Mouse (Mus musculus): ENCODE data around the gene Gucy1b2. TPM values are rescaled to one million over a fixed set of nuclear protein-coding genes. Genes with fewer than 3 reads are reported as not detected.

Gene Gucy1b2
- polyA plus RNA-seq, 1 experiment from 2014 or later: 0.66 TPM

DNA sequence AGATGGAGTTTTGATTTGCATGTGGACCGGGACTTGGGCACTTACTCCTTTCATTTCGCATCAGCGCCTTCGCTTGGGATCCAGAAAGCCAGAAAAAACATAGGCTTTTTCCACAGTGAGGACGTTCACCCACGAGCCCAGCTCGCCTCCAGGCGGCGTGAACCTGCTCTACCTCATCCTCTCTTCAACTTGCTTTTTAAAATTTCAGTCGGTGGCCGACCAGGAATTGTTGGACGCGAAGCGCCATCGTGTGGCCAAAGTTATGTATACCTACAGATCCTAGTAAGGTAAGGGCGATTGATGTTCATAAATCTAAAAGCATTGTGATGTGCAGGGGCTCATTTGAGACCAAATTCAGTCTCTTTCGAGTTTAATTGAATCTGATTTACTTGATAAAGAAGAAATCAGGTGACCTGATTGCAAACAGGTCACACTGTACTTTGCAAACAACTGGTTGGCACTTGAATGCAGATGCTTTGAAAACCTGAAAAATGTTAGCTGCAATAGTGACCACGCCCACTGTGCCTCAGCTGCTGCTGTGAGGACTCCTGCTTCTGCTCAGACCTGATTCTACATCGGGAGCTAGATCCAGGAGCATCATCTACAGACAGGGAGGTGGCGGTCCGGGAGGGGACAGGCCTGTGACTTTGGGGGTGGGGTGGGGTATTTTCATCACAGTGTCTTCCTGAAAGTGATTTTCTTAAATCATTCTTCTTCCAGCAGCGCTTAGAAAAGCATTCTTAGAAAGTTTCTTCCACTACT lies 1.5 kb upstream of the Gucy1b2 start:
- WGBS: 16% methylated on average over 22 of the region's 22 CpGs
- Histone ChIP-seq H3K4me2 (peak overlapping the region; percentile 40; the same call in 1 of the 2 replicates), H3K36me3 (ENCODE audit: insufficient read depth) (no peaks in the 10 kb centered on the region), H3K9me3 (ENCODE audit: low read depth, low read length) (no peaks in the 10 kb centered on the region), H3K9ac (no peak overlapping the region), H3K27me3 (ENCODE audit: insufficient read depth, low read length) (no peaks in the 10 kb centered on the region), H3K27ac (ENCODE audit: low read depth) (no peak overlapping the region), H3K4me3 (ENCODE audit: low read depth, low read length) (no peak overlapping the region), H3K4me1 (ENCODE audit: insufficient read depth) (0 out of 2 replicates have a peak, but pooled peaks cover 9% of the 10 kb centered on the region)
- TF ChIP-seq CTCF (IDR thresholded peaks at IDR 0.05; ENCODE audit: low read depth): peak; percentile 93
- DNase-seq (peak; percentile 97), ATAC-seq (ENCODE audit: insufficient read depth) (peak; percentile 45; the same call in 1 of the 2 replicates)

DNA sequence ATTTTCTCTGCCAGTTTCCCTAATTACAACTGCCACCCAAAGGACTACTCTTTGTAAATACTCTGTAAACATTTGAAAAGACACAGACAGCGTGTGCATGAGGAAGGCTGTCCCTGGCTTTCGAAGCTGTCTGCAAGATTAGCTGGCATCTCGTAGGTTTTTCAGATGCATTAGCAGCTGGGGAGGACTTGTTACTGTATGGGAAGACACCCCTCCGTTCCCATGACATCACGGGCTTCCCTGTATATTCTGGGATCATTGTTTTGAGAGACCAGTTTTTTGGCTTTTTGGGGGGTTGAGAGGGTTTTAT lies 564 bp downstream of the Gucy1b2 start:
- Histone ChIP-seq H3K4me3 (ENCODE audit: low read depth, low read length) (no peak overlapping the region), H3K36me3 (ENCODE audit: insufficient read depth) (no peaks in the 10 kb centered on the region), H3K27me3 (ENCODE audit: insufficient read depth, low read length) (no peaks in the 10 kb centered on the region), H3K27ac (ENCODE audit: low read depth) (no peak overlapping the region), H3K4me1 (ENCODE audit: insufficient read depth) (0 out of 2 replicates have a peak, but pooled peaks cover 9% of the 10 kb centered on the region), H3K9me3 (ENCODE audit: low read depth, low read length) (no peaks in the 10 kb centered on the region), H3K9ac (no peak overlapping the region), H3K4me2 (no peak overlapping the region)
- WGBS: 46% methylated on average over 5 of the region's 5 CpGs
- DNase-seq: peak; percentile 40
- no peak for TF ChIP-seq CTCF (IDR thresholded peaks at IDR 0.05; ENCODE audit: low read depth)
- ATAC-seq (ENCODE audit: insufficient read depth): no peak

DNA sequence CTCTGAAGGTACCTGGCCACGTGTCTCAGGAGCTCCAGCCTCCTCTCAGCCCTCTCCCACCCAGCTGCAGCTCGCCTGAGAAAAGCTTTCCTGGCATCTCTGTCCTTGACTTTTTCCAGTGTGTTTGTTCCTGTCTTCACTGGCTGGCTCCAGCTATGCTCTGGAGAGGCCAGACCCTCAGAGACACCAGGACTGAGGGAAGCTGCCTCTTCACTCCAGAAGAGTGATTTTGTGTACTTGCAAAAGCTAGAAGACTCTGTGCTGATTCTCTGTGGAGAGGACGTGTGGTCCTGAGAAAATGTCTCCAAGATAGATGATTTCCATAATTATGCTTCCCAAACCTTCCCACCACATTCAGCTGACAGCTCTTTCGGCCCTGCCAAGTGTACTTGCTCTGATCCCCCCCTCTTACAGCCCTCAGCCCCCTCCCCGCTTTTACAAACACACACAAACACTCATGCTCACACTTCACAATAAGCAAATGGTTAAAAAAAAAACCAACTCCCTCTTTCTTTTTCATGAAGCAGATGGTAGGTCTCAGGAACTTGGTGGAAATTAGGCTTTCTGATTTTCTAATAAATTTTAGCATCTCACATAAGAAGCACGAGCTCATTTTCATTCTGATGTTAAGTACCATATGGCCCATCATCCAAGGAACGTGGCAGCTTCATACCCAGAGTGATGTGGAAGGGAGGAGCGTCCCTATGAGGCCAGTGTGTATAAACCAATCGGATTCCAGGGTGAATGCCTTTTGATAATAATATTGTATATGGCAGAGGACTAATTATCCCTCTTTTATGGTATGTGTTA lies 1.1 kb downstream of the Gucy1b2 start:
- Histone ChIP-seq H3K36me3 (ENCODE audit: insufficient read depth) (no peaks in the 10 kb centered on the region), H3K4me1 (ENCODE audit: insufficient read depth) (0 out of 2 replicates have a peak, but pooled peaks cover 9% of the 10 kb centered on the region), H3K9ac (no peak overlapping the region), H3K27me3 (ENCODE audit: insufficient read depth, low read length) (no peaks in the 10 kb centered on the region), H3K27ac (ENCODE audit: low read depth) (peak overlapping the region; percentile 69; the same call in 1 of the 2 replicates), H3K4me3 (ENCODE audit: low read depth, low read length) (no peak overlapping the region), H3K9me3 (ENCODE audit: low read depth, low read length) (no peaks in the 10 kb centered on the region), H3K4me2 (no peak overlapping the region)
- ATAC-seq (ENCODE audit: insufficient read depth) (peak; percentile 67), DNase-seq (peak; percentile 79)
- WGBS: 28% methylated on average over 9 of the region's 9 CpGs
- TF ChIP-seq CTCF (IDR thresholded peaks at IDR 0.05; ENCODE audit: low read depth): 0 out of 2 replicates have a peak, but pooled peaks have one; percentile 4

DNA sequence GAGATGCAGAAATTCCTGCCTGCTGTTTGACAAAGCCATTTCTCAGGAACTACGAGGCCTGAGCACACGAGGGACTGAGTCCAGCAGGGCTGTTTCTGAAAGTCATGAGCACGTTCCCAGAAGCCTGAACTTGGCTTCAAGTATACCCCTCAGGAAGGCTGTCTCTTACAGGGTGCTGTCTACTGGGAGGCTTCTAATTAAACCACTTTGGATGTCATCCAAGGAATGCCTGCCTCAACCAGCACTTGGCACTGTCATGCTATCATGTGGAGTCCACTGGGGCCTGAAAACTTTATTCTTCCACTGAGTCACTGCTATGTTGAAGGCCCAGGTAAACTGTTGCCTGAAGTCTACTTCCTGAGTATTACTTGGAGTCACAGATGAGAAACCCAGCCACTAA lies 2.0 kb downstream of the Gucy1b2 start:
- no peaks in the 10 kb centered on the region for H3K9me3 ChIP-seq (ENCODE audit: low read depth, low read length)
- 38% methylated on average over 3 of the region's 3 CpGs for WGBS
- no peaks in the 10 kb centered on the region for H3K36me3 ChIP-seq (ENCODE audit: insufficient read depth)
- DNase-seq (peak; percentile 33), ATAC-seq (ENCODE audit: insufficient read depth) (no peak)
- H3K4me2 ChIP-seq: no peak overlapping the region
- H3K4me3 ChIP-seq (ENCODE audit: low read depth, low read length): no peak overlapping the region
- no peak overlapping the region for H3K9ac ChIP-seq
- peak overlapping the region; percentile 69; the same call in 1 of the 2 replicates for H3K27ac ChIP-seq (ENCODE audit: low read depth)
- TF ChIP-seq CTCF (IDR thresholded peaks at IDR 0.05; ENCODE audit: low read depth): no peak
- no peaks in the 10 kb centered on the region for H3K27me3 ChIP-seq (ENCODE audit: insufficient read depth, low read length)
- 0 out of 2 replicates have a peak, but pooled peaks cover 9% of the 10 kb centered on the region for H3K4me1 ChIP-seq (ENCODE audit: insufficient read depth)

DNA sequence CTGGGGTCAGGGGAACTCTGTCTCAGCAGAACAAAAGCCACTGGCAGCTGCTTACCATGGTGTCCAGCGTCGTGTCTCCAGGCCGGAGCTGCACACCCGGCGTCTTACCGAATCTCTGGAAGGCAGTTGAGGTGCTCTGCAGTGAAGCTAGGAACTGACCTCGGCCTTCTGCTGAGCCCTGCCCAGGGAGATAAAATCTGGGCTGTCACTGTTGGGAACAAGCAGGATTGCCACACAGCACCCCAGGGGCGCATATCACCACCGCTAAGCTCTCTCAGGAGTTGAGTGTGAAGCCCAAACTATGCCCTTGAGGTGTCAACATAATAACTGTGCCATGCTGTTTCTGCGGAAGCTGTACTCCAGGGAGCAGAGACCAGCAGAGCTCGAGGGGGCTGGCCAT lies 2.8 kb downstream of the Gucy1b2 start:
- H3K27me3 ChIP-seq (ENCODE audit: insufficient read depth, low read length): no peaks in the 10 kb centered on the region
- H3K4me3 ChIP-seq (ENCODE audit: low read depth, low read length): no peak overlapping the region
- H3K4me2 ChIP-seq: no peak overlapping the region
- 0 out of 2 replicates have a peak, but pooled peaks cover 9% of the 10 kb centered on the region for H3K4me1 ChIP-seq (ENCODE audit: insufficient read depth)
- H3K36me3 ChIP-seq (ENCODE audit: insufficient read depth): no peaks in the 10 kb centered on the region
- H3K9ac ChIP-seq: no peak overlapping the region
- no peak overlapping the region for H3K27ac ChIP-seq (ENCODE audit: low read depth)
- TF ChIP-seq CTCF (IDR thresholded peaks at IDR 0.05; ENCODE audit: low read depth): no peak
- WGBS: 70% methylated on average over 11 of the region's 11 CpGs
- H3K9me3 ChIP-seq (ENCODE audit: low read depth, low read length): no peaks in the 10 kb centered on the region
- DNase-seq (peak; percentile 7), ATAC-seq (ENCODE audit: insufficient read depth) (no peak)

DNA sequence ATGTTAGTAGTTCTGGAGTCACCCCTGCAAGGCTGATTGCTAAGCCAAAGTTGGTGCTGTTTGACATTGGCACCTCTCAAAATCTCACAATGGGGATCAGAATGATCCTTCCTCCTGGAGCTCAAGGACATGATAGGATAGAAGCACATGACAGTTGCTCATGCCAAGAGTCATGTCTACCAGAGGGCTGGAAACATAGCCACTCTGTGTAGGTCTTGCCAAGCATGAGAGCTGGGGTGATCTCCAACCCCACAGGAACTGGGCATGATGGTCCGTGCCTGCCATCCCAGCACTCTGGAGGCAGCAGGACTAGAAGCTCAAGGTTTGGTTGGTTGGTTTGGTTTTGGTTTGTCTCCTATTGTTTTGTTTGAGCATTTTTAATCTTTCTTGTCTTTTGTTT lies 5.4 kb downstream of the Gucy1b2 start:
- Histone ChIP-seq H3K36me3 (ENCODE audit: insufficient read depth) (no peaks in the 10 kb centered on the region), H3K9ac (no peak overlapping the region), H3K27ac (ENCODE audit: low read depth) (no peak overlapping the region), H3K4me1 (ENCODE audit: insufficient read depth) (0 out of 2 replicates have a peak, but pooled peaks cover 5% of the 10 kb centered on the region), H3K4me3 (ENCODE audit: low read depth, low read length) (no peak overlapping the region), H3K9me3 (ENCODE audit: low read depth, low read length) (no peaks in the 10 kb centered on the region), H3K4me2 (no peak overlapping the region), H3K27me3 (ENCODE audit: insufficient read depth, low read length) (no peaks in the 10 kb centered on the region)
- no peak for ATAC-seq (ENCODE audit: insufficient read depth)
- WGBS: 85% methylated on average over 1 of the region's 1 CpGs
- TF ChIP-seq CTCF (IDR thresholded peaks at IDR 0.05; ENCODE audit: low read depth): no peak
- no peak for DNase-seq

DNA sequence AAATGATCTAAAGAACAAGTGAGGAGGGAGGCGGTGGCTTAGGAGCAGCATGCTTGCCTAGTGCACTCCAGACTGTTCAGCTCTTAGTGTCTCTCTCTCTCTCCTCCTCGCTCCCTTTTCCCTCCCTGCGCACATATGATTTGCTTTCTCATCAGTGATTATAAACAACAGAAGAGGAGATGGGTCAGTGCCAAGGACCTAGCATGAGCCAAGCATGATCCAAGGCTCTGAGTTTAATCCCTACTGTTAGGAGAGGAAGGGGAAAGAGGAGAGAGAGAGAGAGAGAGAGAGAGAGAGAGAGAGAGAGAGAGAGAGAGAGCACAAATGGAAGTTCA lies 8.9 kb downstream of the Gucy1b2 start:
- Histone ChIP-seq H3K4me1 (ENCODE audit: insufficient read depth) (no peaks in the 10 kb centered on the region), H3K4me3 (ENCODE audit: low read depth, low read length) (no peak overlapping the region), H3K4me2 (no peak overlapping the region), H3K27ac (ENCODE audit: low read depth) (no peak overlapping the region), H3K9ac (no peak overlapping the region), H3K9me3 (ENCODE audit: low read depth, low read length) (no peaks in the 10 kb centered on the region), H3K36me3 (ENCODE audit: insufficient read depth) (no peaks in the 10 kb centered on the region), H3K27me3 (ENCODE audit: insufficient read depth, low read length) (no peaks in the 10 kb centered on the region)
- TF ChIP-seq CTCF (IDR thresholded peaks at IDR 0.05; ENCODE audit: low read depth): no peak
- 43% methylated on average over 3 of the region's 3 CpGs for WGBS
- peak; percentile 86 for ATAC-seq (ENCODE audit: insufficient read depth)
- peak; percentile 90 for DNase-seq

Measured in lung, embryonic 14.5 days (tissue).